Mouse (Mus musculus) layer of hippocampus, postnatal 10 days (tissue): ENCODE results near the gene Ppp2r5c. TPM values are rescaled to one million over a fixed set of nuclear protein-coding genes. Genes with fewer than 3 reads are reported as not detected.

Experiments
- DNase-seq, 2 experiments: peaks; one replicate each; pipeline ENCODE4 v3.0.0; 2021; ENCODE audit warnings: low spot score in 2 of 2
- total RNA-seq, 2 experiments: library from RNA; stranded (reverse); gene quantifications; 2 replicates each; pipeline ENCODE4 v1.2.3; 2021

Ppp2r5c gene
- total RNA-seq, 2 experiments from 2014 or later = 247 to 251 TPM

DNA sequence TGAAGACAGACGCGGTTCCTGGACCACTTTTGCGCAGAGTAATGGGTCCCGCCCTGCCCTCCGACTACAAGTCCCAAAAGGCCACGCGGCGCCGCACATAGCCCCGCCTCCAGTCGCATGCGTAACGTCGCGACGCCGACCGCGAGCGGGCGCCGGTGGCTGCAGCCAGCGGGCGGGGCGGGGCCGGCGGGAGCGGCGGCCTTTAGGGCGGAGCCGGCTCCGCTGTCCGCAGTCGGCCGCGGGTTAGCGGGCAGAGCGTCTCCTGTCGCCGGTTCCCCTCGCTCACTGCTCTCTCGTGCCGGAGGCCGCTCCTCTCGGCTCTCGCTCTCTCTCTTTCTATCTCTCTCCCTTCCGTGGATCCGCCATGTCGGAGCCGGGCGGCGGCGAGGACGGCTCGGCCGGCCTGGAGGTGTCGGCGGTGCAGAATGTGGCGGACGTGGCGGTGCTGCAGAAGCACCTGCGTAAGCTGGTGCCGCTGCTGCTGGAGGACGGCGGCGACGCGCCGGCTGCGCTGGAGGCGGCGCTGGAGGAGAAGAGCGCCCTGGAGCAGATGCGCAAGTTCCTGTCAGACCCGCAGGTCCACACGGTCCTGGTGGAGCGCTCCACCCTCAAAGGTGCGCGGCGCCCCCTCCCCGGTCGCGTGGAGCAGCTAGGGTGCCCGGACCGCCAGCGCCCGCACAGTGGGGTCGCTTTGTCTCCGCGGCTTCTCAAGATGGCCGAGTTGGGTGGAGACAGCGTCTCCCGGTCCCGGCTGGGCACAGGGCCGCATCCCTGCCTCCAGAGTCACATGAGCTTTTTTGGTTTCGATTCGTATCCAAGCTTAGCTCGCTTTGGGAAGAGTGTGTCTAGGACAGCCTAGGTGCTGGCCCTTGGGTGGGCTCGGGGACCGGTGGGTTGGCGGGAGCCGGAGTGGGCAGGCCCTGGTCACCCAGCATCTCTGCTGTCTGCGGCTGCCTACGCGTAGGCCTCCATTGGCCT is 154.6 kb downstream of the Ppp2r5c start, which contains the start of gene Dync1h1:
Gene Dync1h1, plus strand, starts transcription at position 212 of the 978 bp plus-strand sequence.
- DNase-seq = peak; percentile 91 to 94

DNA sequence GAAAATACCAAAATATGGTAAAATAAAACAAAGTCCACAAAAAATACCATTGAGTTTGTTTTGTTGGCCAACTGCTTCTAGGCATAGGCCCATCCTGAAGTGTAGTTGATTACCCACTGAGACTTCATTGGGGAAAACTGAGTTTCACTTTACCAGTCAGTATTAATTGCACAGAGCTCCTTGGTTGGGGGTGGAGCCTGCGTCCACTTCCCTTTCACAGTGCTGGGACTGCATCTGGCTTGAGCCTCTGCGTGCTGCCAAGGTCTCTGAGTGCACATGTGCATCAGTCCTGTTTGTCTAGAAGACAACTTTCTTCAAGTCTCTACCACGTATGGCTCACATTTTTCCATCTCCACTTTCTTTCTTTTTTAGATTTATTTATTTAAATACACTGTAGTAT is 159.2 kb downstream of the Ppp2r5c start:
- no peak for DNase-seq

DNA sequence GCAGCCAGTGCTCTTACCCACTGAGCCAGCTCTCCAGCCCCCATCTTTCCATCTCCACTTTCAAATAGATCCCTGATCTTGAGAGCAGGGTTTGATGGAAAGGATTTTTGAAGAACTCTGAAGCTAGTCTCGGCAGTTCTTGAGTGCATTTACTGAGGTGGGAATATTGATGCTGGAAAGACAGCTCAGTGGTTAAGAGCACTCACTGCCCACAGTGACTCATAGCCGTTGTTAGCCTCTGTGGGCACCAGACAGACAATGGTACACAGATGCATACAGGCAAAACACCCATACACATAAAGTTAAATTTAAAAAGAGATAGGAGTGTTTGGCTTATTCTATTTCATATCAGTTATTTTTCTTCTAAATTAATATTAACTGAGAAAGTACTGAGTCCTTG is 159.8 kb downstream of the Ppp2r5c start:
- DNase-seq = no peak

DNA sequence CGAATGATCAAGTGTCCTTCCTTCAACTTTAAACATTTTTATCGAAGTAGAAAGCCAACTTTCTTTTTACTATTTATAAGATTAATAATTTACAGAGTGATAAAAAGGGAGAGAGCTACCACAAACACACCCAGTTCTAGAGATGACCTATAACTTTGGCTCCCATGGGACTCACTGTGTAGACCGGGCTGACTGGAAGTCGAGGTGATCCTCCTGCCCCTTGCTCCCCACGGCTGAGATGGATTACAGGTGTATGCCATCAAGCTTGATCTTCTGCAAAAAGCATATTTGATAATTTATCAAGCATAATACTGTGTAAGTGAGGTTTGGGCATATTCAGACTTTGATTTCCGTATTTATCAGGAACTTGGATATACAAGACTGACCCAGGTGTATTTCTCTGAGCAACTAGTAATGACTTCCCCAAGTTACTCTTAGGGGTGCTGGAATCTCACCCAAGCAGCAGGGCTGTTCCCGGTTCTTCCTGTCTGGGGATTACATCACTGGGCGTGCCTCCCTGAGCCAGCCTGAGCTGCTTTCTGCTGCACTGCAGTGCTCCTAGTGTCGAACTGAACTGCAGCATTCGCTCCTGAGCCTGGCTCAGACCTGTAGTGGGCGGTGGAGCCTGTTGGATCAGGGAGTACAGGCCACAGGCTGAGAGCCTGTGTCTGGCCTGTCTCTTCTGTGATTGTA is 161.7 kb downstream of the Ppp2r5c start:
- peak; percentile 22 to 48 for DNase-seq

DNA sequence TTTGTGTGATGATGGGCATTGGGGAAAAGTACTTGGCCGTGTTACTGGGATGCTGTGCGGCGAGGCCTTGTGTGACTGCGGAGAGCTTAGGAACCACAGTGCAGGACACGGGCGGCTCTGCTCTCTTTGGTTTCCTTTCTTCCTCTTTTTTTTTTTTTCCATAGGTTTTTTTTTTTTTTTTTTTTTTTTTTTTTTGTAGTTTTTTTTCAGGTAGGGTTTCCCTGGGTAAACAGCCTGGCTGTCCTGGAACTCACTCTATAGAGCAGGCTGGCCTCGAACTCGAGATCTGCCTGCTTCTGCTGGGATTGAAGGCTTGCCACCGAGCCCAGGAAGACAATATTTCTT is 162.2 kb downstream of the Ppp2r5c start:
- no peak for DNase-seq

DNA sequence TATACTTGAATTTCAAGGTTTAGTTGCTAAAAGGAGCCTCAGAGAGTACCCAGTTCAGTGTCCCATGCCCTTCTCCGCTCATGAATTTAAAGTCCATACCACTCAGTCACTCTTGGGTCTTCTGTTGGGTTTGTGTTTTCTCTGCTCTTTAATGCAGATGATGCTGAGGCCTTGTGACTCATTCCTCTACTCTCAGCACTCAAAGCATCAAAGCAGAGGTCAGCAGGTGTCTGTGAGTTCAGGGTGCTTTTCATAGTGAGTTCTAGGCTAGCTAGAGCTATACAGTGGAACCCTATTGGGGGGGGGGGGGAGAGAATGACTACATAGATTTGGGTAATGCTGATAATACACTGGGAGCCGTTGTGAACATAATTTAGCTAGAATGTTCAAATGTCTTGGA is 163.8 kb downstream of the Ppp2r5c start:
- DNase-seq = no peak

DNA sequence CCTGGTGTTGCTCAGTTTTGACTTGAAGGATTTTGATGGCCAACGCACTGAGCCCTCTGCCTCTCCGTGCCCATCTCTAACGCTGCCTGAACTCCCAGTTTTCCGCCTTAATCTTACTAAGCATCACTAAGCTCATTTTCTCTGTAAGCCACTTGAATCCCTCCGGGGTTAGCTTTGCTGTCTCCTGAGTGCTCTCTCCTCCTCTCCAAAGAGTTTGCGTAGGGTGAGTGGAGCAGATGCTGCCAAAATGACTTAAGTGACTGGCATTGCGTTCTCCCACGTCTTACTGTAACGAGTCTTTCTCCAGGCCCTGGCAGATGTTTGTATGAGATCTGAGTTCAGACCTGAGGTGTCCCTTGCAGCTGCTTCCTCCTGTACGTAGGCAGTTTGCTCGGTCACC is 183.1 kb downstream of the Ppp2r5c start:
- no peak for DNase-seq

Other genes with a start within 250 kb of the Ppp2r5c start
- 1 to 10 TPM; 2.2 to 3.3 TPM for gene Dio3, start 168.1 kb upstream of the Ppp2r5c start, total RNA-seq
- gene Dync1h1, start 154.3 kb downstream of the Ppp2r5c start, total RNA-seq = 100 to 1,000 TPM; 310 to 332 TPM
- gene 1700001K19Rik, start 235.5 kb downstream of the Ppp2r5c start, total RNA-seq = not detected